Mouse (Mus musculus) v-Abl transformed pro-B cells (cell line): Measurements from ENCODE around the gene Rrp9.

Source experiments
- in situ Hi-C, 2 experiments: fragments of 400-800 bp; cut with MboI; formaldehyde crosslinking; loops; one replicate each; pipeline ENCODE4 v1.15.1; 2025; ENCODE audit not compliant: unreplicated experiment in 2 of 2

The Rrp9 gene

DNA sequence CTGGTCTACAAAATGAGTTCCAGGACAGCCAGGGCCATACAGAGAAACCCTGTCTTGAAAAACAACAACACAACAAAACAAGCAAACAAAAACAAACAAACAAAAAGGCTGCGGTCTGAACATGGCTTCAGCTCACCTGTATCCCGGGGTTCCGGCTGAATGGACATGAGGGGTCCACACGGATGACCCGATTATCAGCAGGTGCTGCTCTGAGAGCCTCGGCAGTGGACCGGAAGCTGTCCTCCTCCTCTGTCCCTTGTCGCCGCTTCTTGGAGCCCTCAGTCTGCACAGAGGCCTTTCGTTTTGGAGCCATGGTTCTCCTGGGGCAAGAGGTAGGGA is at the start of gene Rrp9:
Gene Rrp9 (plus strand): TSS at position 301 of the 339 bp plus-strand sequence.
- in situ Hi-C loops, result loop anchor here (5.0 to 10.0 kb wide), 2 partner anchors 51 to 258 kb away; partner anchors contain the start of gene Rpl29 (in 1 of the 2)

DNA sequence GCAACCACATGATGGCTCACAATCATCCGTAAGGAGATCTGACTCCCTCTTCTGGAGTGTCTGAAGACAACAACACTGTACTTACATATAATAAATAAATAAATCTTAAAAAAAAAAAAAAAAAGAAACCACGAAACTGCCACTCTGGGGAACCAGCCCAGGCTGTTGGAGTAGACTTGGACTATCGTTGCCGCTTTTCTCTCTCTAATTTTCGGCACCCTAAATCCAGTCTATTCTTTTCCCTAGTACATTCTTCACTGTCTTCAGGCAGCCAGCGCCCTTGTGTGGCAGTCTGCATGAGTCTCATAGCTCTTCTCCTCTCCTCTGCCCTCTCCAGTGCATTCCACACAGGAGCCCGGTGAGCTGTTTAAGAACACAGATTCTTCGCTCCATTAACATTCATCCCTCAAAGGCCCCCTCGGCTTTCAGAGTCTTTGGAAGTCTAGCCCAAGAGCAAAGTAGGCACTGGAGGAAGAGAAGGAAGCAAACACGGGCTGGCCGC is 47.0 kb upstream of the Rrp9 start:
- in situ Hi-C loops, result loop anchor here (10.0 to 25.0 kb wide), 4 partner anchors 46 to 616 kb away; partner anchors contain the start of genes Glyctk (in 2 of the 2), Wdr82 (in 2 of the 2), Parp3 (in 1 of the 2) and Rrp9 (in 1 of the 2)

DNA sequence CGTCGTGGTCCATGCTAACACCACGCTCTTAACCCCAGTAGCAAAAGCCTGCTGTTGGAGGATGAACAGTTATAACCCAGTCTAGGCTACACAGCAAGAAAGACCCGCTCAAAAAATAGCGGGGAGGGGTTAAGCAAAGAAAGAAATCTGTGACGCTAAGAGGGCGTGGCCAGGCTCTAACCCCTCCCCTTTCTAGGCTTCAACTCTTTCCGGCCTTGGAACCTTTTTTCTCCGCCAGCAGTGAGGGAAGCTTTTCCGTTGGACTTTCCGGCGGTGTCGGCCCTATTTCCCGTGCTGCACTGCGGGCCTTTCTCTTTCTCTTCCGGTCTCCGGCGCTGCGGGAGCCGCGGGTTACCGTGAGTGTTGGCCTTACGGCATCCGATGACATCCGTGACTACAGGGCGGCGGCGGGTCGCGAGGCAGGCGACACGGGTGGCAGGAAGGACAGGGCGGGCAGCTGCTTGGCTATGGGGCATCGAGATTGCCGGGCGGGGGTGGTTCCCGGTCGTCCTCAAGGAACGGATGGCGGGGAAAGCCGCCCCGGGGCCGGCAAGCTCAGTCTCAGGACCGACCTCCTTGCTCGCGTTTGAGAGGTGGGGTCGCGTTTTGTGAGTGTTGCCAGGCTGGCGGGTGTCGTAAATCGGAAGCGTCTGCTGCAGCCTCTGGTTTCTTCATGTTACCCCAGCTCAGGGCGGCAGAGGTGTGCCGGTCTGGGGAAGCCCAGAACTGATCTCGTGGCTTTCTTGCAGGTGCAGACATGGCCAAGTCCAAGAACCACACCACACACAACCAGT is 46.3 kb upstream of the Rrp9 start, which contains the start of gene Rpl29:
Gene Rpl29 (plus strand): TSS at position 234 of the 794 bp plus-strand sequence.
- in situ Hi-C loops, result loop anchor here (10.0 to 25.0 kb wide), 4 partner anchors 45 to 617 kb away; partner anchors contain the start of genes Glyctk (in 2 of the 2), Wdr82 (in 2 of the 2), Parp3 (in 1 of the 2) and Rrp9 (in 1 of the 2)

DNA sequence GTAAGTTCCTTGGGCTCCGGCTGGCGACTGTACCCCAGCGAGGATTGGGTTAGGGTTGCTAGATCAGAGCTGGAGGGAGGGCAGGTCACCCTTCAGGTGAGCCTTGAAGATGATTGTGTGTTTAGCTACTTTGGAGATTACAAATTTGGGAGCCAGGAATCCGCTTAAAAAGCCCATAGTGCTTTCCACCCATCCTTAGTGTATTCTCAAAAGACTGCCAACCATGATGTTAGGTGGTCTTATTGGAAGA is 45.8 kb upstream of the Rrp9 start:
- in situ Hi-C loops, result loop anchor here (25.0 kb wide), 2 partner anchors 268 to 618 kb away; partner anchors contain the start of genes Glyctk (in 2 of the 2) and Wdr82 (in 2 of the 2)

DNA sequence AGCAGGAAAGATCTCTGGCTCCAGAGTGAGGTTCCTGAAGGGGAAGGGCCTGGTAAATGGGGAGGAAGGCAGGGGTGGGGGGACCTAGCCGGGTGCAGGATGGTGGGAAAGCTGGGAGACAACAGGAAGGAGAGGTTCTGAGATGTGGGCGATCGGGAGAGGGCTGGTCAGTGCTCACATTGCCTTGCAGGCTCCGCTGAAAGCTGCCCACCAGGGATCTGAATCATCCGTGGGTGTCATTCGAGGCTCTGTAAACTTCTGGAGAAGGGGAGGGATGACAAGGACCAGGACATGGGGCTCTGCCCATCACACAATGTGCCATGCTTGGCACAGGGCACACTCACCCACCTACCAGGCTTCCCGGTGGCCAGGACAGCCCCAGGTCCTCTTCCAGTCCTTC is 42.4 kb upstream of the Rrp9 start:
- in situ Hi-C loops, result loop anchor here (25.0 kb wide), 2 partner anchors 271 to 621 kb away; partner anchors contain the start of genes Glyctk (in 2 of the 2) and Wdr82 (in 2 of the 2)

DNA sequence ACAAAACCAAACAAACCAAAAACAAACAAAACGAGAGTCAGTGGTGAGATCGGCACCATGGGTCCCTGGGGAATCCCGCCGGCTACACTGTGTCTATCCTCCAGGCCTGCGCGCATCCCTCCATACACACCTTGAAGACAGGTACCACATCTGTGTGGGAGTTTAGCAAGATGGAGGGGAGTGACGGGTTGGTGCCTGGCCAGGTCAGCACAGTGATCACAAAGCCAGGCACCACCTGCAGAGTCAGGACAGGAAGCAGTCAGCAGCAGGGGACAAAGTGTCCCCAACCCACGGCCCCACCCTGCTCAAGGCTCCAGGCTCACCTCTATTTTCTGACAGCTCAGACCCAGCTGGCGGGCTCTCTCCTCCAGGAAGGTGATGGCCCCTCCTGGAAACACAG is 39.2 kb upstream of the Rrp9 start:
- in situ Hi-C loops, result loop anchor here (25.0 kb wide), 2 partner anchors 274 to 624 kb away; partner anchors contain the start of genes Glyctk (in 2 of the 2) and Wdr82 (in 2 of the 2)

DNA sequence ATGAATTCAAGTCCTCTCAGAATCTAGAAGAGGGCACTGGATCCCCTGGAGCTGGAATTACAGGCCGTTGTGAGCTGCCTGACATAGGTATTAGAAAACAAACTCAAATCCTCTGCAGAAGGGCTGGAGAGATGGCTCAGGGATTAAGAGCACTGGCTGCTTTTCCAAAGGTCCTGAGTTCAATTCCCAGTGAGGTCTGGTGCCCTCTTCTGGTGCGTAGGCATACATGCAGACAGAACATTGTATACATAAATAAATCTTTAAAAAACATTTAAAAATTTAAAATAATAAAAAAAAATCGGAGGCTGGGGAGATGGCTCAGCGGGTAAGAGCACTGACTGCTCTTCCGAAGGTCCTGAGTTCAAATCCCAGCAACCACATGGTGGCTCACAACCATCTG is 33.1 kb upstream of the Rrp9 start:
- in situ Hi-C loops, result loop anchor here (25.0 kb wide), 2 partner anchors 280 to 630 kb away; partner anchors contain the start of genes Glyctk (in 2 of the 2) and Wdr82 (in 2 of the 2)

DNA sequence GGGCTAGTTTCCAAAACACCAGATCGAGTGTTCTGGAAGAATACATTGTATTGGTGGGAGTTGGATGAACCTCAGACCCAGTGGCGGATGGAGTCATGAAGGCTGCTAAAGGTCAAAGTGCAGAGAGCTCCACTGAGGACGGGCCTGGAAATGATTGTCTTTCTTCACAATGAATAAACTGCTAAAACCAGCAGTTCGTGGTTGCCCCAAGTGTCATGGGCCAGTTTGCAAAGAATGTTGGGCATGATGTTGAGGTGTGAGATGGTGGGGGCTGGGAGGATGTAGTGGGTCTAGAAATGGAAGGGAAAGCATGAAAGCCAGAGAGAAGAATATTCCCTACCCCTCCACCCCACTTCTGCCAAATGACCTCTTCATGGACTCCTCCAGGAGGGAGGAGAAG is 30.9 kb upstream of the Rrp9 start:
- in situ Hi-C loops, result loop anchor here (25.0 kb wide), 2 partner anchors 283 to 633 kb away; partner anchors contain the start of genes Glyctk (in 2 of the 2) and Wdr82 (in 2 of the 2)

DNA sequence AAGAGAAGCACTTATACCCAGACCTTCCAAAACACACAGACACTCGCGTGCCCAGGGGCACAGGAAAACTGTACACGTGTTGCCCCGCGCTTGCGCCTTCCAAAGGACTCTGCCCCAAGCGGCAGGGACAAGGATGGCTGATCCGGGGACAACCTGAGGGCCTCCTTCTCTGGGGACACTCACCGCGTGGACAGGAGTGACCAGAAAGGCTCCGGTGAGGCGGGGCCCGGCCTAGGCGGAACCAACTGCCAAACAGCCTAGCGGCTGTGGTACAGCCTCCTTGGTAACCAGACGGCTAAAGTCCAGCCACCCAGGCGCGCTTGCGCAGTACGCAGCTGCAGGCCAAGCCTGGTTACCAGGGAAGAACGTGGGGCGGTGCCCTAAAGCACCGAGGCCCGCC is 28.4 kb upstream of the Rrp9 start, which contains the start of the genes Abhd14b and Abhd14a:
Gene Abhd14b (plus strand): TSS at position 112 of the 400 bp plus-strand sequence.
Gene Abhd14a (minus strand): TSS at position 331 of the 400 bp plus-strand sequence.
- in situ Hi-C loops, result loop anchor here (25.0 kb wide), 2 partner anchors 285 to 635 kb away; partner anchors contain the start of genes Glyctk (in 2 of the 2) and Wdr82 (in 2 of the 2)

DNA sequence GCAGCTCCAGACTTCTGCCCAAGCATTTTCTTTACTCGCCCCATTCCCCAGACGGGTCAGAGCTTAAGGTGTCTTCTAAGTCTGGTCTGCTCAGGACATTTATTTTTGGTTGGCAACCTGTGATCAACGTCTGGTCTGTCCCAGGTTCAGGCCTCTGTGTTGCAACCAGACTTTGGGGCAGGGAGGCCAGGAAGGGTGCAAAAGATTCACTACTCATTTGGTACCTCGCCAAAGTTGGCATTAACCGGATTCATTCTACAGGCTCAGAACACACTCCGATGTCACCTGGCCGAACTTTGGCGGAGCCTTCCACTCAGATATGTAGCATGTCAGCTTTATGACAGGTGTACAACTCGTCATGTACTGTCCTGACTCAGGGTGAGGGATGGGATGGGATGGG is 27.8 kb upstream of the Rrp9 start:
- in situ Hi-C loops, result loop anchor here (25.0 kb wide), 2 partner anchors 286 to 636 kb away; partner anchors contain the start of genes Glyctk (in 2 of the 2) and Wdr82 (in 2 of the 2)

DNA sequence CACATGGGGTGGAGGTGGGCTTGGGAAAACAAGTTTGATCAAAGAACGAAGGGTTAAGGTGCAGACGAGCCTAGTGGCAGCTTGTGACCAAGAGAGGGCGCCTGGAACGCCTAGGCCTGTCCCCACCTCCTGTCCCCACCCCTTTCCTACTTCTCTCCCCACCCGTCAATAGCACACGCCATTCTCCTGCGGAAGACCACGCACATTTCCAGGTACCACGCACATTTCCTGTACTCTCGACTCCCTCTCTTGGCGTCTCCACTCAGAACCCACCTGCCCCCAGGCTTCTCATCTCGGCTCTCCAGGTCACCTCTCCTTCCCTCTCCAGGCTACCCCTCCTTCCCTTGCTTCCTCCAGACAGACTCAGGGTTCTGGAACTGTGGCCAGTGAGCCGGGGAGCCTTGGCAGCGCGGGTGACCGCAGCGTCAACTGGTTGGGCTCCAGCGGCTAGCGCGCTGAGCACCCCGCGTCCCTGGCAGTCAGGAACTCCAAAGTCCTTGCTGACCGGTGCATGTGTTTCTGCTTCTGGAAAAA is 27.2 kb upstream of the Rrp9 start:
- in situ Hi-C loops, result loop anchor here (25.0 kb wide), 2 partner anchors 286 to 636 kb away; partner anchors contain the start of genes Glyctk (in 2 of the 2) and Wdr82 (in 2 of the 2)

DNA sequence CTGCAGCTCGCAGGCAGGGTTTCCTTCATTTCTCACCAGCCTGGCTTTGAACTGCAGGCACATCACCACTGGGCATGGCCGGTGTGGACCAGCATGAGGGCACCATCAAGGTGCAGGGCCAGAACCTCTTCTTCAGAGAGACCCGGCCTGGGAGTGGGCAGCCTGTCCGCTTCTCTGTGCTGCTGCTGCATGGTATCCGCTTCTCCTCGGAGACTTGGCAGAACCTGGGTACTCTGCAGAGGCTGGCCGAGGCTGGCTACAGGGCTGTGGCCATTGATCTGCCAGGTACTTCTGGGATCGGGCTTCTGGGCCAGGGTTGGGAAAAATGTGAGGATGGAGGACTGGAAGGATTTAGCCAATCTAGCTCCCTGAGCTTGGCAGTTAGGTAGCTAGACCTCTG is 25.8 kb upstream of the Rrp9 start:
- in situ Hi-C loops, result loop anchor here (25.0 kb wide), 3 partner anchors 288 to 638 kb away; partner anchors contain the start of genes Glyctk (in 2 of the 2), Wdr82 (in 2 of the 2) and Col6a6 (in 1 of the 2)

DNA sequence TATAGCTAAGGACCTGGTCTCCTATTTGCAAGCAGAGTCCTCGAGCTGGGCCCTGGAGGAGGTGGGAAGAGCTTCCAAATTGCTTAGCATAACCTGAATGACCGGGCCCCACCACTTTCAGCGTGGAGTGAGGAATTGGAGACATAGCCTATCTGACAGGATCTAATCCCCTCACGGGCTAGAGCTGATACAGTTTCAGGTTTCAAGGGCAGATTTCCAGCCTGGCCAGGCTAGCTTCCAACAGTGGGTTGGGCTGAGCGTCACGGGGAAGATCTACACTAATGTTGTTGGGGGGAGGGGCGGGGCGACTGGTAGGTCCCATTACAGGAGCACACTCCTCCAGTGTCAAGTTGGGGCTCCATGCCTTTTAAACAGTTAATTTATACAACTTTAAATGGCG is 25.1 kb upstream of the Rrp9 start:
- in situ Hi-C loops, result loop anchor here in 1 of 2 experiments (25.0 kb wide), 1 partner anchor 613 kb away; the partner anchor contains the start of gene Col6a6

DNA sequence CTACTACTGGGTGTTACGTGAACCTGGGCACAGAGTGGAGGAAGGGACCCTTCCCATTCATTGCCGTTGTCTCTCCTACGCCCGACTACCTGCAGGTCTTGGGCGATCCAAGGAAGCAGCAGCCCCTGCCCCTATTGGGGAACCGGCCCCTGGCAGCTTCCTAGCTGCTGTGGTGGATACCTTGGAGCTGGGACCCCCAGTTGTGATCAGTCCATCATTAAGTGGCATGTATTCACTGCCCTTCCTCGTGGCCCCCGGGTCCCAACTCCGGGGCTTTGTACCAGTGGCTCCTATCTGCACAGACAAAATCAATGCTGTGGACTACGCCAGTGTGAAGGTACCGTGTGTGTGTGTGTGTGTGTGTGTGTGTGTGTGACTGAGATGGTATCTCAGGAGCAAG is 24.5 kb upstream of the Rrp9 start:
- in situ Hi-C loops, result loop anchor here in 1 of 2 experiments (25.0 kb wide), 1 partner anchor 614 kb away; the partner anchor contains the start of gene Col6a6

DNA sequence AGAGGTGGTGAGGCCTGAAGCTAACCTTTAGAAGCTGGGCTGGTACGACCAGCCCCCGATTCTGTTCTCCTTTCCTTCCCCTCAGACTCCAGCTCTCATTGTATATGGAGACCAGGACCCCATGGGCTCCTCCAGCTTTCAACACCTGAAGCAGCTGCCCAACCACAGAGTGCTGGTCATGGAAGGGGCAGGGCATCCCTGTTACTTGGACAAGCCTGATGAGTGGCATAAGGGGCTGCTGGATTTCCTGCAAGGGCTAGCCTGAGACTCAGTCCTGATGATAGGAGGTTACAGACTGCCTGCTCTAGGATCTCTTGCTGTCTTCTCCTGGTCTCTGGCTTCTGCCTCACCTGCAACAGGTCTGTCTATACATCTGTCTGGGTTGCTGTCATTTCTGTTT is 23.9 kb upstream of the Rrp9 start:
- in situ Hi-C loops, result loop anchor here in 1 of 2 experiments (25.0 kb wide), 1 partner anchor 615 kb away; the partner anchor contains the start of gene Col6a6

DNA sequence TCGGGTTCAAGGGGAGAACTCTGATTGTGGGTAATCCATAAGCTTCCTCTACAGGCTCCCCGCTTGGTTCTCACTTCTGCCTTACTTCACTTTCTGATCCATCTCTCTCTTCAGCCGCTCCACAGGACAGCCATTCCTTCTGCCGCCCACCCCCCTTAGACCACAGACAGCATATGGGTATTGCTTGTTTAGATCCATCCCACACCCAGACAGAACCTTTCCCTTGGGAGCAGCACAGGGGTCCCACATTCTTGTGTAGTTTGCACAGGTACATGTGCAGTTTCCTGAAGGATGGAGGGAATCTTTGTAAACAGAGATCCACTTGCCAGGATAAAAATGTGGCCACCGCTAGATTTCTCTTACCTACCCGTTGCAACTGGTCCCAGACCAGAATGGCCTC is 23.4 kb upstream of the Rrp9 start:
- in situ Hi-C loops, result loop anchor here in 1 of 2 experiments (25.0 kb wide), 1 partner anchor 615 kb away; the partner anchor contains the start of gene Col6a6

DNA sequence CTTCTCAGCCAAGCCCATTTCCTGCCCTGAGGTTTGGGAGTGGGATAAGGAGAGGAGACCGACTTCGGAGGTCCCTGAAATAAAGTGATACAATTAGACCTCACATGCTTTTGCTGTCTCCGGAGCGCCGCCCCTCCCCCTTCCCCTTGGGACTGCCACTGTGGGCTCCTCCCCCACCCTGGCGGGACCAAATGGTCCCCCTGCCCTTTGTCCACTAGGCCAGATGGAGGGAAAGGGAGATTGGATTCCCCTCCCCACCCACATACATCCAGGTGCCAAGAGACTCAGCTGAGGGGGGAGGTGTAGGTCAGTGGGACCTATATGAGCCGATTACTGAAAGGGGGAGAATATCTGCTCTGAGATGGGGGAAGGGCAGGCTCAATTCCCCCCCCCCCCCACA is 22.9 kb upstream of the Rrp9 start:
- in situ Hi-C loops, result loop anchor here in 1 of 2 experiments (25.0 kb wide), 1 partner anchor 616 kb away; the partner anchor contains the start of gene Col6a6

DNA sequence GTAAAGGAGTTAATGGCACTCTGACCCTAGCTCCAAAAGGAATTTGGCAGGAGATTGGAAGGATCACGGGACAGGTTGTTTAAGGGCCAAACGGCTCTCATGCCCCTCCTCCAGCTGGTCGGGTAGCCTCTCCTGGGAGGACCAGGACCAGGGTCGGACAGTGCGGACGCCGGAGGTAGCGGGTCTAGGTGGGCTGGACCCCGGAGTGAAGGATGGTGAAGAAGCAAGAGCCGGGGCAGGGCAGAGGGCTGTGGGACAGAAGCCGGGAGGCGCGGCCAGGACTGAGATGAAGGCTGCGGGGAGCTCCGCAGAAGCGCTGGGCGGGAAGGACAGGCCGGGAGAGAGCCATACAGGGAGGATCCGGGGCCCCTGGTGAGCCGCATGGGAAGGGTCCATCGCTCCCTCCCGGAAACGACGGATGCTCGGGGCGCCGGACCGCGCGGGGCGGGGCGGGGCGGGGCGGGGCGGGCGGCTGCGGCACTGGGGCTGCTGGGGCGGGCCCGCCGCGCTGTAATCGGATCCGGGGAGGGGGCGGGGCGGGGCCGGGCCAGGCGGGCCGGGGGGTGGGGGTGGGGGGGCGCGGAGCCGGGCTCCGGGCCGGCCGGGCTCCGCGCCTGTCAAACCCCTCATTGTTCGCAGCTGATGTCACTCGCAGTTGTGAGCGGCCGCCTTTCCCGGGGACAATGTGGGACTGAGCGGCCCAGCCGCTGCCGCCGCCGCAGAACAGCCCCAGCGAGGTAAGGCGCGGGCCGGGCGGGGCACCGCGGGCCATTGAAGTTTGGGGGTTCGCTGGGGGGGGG is 22.3 kb upstream of the Rrp9 start, which contains the start of gene Pcbp4:
Gene Pcbp4 (plus strand): TSS at position 21 of the 800 bp plus-strand sequence.
- in situ Hi-C loops, result loop anchor here in 1 of 2 experiments (25.0 kb wide), 1 partner anchor 616 kb away; the partner anchor contains the start of gene Col6a6
